Mouse (Mus musculus): ENCODE measurements at regions not wholly inside any gene's neighbourhood (a gene's known extent, or its start where the extent isn't known, plus 50 kb on each side); places are given as distances from the start of the nearest gene placed in this dataset.

DNA sequence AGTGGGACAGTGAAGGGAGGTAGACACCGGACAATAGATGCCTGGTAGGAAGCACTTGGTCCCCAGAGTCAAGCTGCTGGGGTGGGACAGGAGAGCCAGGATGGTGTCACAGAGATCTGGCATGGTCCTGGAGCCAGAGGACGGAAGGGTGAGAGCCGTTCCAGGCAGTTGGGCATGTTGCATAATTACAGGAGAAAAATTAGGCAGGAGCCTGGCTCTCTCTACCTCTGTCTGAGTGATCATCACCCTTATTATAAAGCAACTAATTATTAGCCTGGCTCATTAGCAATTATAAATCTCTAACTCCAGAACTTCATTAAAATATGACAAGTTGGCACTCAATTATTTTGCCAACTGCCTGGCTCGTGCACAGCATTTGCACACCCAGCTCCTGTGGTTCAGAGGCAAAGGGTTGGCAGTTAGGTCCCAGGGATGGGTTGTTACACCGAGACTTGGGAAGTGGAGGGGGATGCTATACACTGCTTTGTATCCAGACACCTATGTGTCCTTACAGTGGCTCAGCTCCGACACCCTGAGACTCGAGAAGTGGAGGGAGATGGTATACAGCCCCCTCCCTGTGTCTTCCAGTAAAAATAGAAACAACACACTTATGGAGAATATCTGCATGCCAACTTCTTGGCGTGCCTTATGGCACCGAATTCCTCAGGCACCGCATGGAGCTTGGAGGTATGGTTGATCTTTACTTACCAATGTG lies 203.7 kb upstream of the Sdk2 start:
- no peak for DNase-seq (ENCODE audit: low spot score in 2 of 2)

DNA sequence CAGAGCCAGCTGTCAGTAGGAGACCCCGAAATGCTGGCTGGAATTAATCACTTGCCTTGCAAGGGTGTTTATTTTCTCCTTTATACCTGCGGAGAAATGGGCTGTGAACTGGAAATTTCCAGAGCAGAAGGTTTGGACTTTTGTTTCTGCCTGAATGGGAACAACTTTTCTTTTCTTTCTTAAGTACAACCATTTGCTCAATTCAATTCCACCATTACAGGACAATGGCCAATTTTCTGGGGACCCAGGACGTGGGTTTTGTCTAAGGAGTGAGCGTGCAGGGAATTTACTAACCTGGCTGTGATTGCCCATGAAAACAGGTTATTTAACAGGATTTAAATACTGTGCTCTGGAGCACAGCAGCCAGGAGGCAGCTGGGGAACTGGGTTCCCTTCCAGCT lies 195.1 kb upstream of the Sdk2 start:
- no peak for DNase-seq (ENCODE audit: low spot score in 2 of 2)

DNA sequence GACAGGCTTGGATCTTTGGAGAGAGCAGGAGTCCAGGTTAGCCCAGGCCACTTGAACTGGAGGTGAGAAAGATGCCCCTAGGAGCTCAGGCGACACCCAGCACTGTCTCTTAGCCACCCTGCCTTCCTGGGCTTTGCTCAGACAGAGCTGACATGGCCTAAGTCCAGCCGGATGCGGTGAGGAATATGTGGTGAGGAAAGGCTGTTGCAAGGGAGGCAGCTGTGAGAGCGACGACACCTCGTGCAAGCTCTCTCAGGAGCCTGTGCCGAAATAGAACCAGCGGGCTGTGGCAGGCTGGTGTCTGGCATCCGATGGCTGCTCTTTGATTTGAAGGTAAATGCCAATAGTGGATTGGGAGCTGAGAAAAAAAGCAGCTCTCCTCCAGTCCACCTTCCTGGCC lies 191.4 kb upstream of the Sdk2 start:
- DNase-seq (ENCODE audit: low spot score in 2 of 2) = no peak

DNA sequence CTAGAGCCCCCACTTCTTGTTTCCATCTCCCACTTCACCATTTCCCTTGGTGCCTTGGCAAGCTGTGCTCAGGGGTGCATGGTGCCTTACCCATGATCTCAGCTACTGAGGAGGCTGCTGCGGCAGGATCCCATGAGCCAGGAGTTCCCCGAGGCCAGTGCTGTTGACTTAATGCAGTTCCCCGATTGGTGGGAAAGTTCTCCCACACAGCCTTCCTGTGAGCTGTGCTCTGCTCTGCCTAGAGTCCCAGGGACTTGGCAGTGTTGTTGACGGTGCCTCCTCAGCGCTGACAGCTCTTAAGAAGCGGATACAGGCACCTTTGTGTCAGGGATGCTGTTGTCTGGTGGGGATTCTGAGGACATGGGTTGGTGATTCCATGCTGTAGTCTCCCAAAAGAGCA lies 190.9 kb upstream of the Sdk2 start:
- no peak for DNase-seq (ENCODE audit: low spot score in 2 of 2)

DNA sequence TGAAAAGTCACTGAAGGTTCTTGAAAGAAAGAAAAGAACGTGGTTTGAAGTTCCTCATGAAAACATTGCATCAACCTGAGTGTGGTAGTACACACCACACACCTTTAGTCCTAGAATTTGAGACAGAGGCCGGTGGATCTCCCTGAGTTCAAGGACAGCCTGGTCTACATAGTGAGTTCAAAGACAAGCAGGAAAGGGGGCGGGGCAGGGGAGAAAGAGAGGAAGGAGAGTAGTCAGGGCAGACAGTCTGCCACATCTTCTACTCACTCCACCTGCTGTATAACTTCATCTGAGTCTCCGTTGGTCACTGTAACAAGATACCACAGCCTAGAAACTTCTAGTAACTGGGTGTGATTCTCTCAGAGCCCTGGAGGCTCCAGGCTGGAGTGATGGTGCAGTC lies 190.2 kb upstream of the Sdk2 start:
- no peak for DNase-seq (ENCODE audit: low spot score in 2 of 2)

DNA sequence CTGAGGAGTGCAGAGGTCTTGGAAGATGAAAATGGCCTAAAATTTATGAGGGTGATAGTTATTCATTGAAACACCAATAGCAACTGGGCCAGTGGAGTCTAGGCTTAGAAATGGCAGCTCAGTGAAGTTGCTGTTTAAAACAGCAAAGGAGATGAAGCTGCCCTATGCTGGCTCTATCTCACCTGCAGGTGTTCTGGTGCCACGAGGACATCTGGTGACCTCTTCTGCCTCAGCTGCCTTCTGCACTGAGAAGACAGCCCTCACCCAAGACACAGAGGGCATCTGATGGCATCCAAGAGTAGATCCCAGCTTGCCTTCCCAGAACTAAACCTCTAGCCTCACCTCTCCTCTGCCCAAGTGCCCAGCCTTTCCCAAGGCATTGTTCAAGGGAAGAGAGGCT lies 187.5 kb upstream of the Sdk2 start:
- peak; percentile 57 to 66 for DNase-seq (ENCODE audit: low spot score in 2 of 2)

DNA sequence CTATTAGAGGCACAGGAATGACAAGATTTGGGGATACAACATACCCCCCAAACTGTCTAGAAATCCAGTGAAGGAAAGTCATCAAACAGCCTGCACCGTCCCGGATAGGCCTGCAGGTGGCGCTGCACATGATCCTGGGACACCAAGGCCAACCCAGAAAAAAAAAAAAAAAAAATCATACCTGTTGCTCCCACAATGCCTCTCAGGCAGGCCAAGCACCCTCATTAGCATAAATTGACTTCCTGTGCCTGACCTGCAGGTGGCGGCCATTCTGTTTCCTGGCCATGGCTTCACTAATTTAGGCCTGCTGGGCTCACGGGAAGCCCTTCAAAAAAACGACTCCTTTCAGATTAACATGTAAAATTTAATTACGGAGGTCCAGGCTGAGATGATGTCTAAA lies 184.8 kb upstream of the Sdk2 start:
- DNase-seq (ENCODE audit: low spot score in 2 of 2) = no peak

DNA sequence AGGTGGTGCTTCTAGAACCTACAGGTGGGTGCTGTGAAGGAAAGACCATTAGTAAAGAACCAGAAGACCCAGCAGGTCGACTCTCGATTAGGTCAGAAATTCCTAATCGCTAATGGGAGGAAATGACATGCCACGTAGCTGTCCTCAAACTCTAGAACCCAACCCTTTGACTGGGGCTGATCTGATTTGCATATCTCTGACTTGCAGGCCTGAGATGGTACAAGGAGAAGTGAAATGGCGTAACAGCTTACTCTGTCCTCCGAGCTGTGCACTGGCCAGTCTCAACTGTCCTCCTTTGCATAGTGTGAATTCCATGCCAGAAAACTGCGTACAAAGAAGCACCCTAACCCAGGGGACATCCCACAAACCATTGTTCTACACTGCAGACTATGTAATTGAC lies 182.4 kb upstream of the Sdk2 start:
- no peak for DNase-seq (ENCODE audit: low spot score in 2 of 2)

DNA sequence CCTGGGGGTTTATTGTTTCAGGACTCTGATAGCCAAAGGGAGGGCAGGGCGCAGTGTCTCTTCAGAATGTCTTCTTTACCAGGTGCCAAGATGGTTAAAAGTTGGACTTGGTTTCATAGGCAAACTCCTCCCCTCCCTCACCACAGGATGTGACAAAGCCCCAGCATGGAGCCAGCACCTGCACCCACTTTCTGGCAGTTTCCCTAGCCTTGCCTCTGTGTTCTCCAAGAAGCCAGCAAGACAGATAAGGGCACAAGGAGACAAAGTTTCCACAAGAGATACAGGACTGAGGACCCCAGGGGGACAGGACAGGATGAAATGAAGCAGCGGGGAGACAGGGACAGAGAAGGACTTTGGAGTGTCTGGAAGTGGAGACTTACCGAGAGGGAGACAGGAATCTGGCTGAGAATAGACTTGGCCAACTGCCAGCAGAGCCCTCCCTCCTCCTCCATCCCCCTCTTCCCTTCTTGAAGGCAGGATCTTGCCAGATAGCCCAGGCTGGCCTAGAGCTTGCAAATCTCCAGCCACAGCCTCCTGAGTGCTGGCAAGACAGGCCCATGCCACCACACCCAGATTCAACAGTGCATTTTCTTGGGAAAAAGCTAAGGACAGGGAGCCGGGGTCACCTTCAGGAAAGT lies 181.5 kb upstream of the Sdk2 start:
- peak; percentile 79 to 86 for DNase-seq (ENCODE audit: low spot score in 2 of 2)

DNA sequence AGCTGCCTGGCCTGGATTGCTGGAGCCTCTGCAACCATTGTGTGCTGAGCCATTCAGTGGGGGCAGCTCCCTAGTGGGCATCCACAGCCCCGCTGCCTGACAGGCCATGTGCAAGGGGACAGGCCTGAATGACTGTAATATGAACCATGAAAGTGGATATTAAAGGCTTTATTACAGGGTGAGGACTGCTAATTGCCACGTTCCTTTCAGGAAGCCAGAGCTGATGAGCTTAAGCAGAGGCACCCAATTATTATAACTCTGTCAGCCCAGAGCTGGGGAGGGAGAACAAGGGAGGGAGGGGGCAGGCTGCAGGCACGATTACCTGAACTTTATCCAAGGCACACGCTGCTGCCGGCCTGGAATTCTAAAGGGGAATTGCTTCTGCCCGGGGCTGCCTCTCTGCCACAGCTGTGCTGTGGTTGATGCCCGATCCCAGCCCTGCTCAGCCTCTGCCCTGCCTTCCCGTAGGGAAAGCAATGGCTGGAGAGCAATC lies 172.5 kb upstream of the Sdk2 start:
- no peak for DNase-seq (ENCODE audit: low spot score in 2 of 2)

DNA sequence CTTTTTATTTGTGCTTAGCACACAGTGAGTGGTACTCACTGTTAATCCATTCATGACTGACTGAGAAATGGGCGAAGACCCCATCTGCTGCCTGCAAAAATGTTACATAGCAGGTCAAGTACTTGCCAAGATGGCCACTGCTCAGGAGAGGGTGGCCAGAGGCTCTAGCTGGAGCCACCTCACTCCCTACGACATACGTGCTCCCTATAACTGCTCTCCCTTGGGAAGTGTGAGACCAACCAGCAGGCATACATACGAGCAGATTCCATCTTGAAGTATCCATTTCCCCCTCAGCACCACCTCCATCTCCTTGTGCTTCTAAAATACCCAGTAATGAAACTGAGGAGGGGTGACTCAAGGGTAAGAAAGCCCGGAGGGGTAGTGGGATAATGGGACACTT lies 172.0 kb upstream of the Sdk2 start:
- no peak for DNase-seq (ENCODE audit: low spot score in 2 of 2)

DNA sequence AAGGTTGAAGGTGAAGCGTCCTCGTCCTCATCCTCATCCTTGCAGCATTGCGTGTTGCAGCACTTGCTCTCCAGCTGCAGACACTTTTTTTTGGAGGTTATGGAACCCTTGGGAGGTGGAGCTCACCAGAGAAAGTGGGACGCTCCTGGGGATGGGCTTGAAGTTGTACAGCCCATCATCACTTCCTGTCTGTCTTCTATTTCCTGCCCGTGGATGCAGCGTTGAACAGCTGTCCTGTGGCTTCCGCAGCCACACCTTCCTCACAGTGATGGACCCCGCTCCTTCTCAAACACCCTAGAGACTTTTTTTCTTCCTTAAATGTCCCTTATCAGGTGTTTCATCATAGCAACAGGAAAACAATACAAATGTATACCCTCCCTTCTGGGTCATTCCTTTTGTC lies 171.5 kb upstream of the Sdk2 start:
- peak; percentile 59 to 70 for DNase-seq (ENCODE audit: low spot score in 2 of 2)

DNA sequence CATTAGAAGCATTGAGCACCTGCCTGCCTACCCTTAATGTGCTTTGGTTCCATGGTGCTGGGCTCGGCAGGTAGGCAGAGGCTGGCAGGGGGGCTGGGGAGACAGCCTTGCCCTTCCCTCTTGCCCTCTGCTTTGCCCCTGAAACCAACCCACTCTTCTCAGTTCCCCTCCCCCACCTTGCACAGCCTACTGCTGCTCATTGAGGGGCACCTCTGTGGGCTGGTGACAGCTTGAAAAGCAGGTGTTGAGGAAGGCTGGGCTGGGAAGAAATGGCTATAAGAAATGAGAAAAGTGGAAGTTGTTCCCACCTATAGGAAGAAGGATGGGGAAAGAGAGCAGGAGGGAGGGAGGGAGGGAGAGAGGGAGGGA lies 167.7 kb upstream of the Sdk2 start:
- peak; percentile 92 for DNase-seq (ENCODE audit: low spot score in 2 of 2)

DNA sequence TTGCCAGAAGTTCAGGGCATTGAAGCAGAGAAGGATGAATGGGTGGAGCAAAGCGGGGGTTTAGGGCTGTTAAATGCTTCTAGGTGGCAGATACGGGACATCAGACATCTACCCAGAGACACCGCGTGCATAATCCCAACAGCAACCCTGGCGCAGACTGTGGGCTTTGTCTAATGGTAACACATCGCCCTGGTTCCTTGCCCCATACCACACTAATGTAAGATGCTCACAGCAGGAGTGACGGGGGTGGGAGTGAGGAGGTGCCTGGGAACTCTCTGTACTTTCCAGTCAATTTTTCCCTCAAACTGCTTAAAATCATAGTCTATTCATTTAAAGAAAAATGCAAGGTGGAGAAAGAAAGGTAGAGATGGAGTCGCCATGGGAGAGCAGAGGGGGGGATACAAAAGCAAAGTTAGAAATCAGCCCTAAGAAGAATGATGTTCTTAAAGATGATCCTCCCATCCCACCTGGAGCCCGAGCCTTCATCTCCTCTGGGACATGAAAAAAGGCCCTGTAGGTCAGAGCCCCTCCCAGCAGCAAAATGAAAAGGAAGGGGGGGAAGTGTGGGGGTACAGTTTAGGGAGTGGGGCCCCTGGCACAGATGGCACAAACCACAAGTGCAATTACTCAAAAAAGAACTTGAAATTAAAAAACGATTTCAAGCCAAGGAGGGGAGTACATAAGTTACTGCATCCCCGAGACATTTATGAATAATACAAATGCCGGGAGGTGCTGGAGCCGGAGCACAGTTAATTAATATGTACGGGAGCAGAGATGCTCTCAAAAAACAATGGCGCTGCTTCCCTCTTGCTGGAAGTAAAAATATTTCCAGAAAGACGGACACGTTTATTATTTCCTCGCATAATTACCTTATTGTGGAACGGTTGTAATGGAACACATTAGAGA lies 167.0 kb upstream of the Sdk2 start:
- peak; percentile 52 to 68 for DNase-seq (ENCODE audit: low spot score in 2 of 2)

DNA sequence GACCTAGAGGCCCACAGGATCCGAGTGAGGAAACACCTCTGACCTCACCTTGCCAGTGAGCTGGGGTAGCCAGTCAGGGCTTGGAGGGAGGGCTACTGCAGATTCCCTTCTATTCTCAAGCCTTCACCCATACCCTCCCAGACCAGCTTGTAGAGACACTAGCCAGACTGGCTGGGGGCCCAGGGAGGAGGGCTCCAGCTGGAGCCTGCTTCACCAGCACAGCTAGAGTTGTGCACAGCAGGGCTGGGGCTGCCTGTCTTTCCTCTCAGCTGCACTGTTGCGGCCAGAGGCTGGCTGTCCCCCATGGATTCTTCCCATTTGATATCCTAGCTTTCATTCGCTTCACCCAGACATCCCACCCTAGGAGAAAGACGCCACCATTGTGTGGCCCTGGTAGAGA lies 165.0 kb upstream of the Sdk2 start:
- DNase-seq (ENCODE audit: low spot score in 2 of 2) = peak in 1 of 2 experiments; percentile 54

DNA sequence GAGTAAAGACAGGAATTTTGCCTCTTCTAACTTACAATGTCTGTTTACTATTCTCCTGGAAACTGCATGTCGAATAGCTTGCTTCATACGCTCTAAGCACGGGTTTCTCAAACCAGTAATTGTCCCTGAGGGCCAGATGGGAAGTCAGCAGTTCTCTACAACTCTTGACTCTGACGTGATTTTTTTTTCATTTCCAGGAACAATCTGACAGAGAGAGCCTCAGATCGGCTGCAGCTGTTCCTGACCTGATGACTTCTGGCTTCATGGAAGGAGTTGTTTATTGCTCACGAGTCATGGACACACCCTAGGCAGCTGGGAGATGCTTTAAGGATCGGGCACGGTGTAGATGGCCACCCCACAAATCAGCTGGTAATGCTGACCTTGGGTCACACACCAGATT lies 162.9 kb upstream of the Sdk2 start:
- DNase-seq (ENCODE audit: low spot score in 2 of 2) = no peak

DNA sequence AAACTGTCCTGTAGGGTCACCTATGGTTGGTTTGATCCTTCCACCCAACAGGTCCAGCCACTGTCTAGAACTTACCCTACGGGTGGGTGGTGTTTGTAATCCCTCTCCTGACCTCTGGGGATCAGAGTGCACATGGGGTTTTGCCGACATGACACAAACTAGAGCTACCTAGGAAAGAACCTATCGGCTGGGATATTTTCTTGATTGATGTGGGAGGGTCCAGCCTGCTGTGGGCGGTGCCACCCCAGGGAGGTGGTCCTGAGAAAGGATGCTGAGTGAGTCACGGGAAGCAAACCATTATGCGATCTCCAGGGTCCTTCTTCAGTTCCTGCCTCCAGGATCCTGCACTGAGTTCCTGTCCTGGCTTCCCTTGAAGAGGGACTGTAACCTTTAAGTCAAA lies 162.3 kb upstream of the Sdk2 start:
- no peak for DNase-seq (ENCODE audit: low spot score in 2 of 2)

DNA sequence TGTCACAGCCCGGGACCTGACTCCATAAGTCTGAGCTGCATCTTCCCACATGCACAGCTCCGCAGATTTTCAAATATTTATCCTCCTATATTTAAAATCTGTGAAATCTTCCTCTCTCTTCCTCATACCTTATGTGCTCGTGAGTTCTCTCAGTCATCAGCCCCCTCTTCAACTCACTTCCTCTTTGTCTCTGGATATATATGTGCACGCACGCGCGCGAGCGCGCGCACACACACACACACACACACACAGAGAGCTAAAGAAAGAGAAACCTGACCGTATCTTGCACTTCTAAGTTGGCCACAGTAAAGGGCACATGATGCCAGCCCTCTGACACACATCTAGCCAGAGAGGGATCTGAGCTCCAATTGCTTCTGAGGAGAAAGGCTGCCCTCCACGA lies 159.7 kb upstream of the Sdk2 start:
- peak; percentile 55 to 58 for DNase-seq (ENCODE audit: low spot score in 2 of 2)

DNA sequence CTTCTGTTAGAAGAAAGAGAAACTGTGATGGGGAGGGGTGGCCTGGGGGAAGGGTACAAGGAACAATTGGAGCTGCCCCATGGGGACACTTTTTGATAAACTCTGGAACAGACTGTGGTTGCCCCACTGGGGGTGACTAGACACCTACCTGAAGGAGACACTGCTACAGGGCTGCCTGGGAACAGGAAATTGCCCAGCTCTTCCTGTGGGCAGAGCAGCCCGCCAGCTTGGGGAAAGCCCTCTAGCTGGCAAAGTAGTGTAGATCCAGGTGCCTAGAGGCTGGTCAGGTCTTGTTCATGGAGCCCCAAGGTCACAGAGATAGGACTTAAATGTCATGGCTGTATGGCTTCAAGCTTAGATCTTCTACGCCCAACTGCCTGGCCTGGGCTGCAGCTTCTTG lies 157.9 kb upstream of the Sdk2 start:
- no peak for DNase-seq (ENCODE audit: low spot score in 2 of 2)

DNA sequence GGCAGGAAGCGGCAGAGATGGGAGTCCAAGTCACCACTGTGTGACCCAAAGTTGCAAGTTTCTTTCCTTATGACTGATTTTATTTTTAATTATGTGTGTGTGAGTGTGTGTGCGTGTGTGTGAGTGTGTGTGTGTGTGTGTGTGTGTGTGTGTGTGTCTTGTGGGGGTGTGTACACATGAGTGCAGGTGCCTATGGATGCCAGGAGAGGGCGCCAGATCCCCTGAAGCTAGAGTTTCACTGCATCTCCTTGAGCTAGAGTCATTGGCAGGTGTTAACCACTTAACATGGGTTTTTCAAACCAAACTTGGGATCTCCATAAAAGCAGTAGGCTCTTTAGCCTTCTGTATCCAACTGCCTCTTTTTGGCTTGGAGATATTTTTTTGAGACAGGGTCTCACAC lies 156.2 kb upstream of the Sdk2 start:
- no peak for DNase-seq (ENCODE audit: low spot score in 2 of 2)

DNA sequence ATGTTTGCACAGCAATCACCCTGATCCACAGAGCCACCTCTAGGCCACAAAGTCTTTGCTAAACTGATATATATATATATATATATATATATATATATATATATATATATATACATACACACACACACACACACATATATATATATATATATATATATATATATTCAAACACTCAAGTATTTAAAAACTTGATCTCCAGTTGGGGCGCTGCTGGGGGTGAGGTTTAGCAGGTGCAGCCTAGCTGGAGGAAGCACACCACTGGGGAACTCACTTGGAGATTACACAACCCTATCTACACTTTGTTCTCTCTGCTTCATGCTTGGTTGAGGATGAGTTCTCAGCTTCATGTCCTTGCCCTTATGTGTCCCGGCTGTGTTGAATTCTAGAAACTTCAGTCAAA lies 153.6 kb upstream of the Sdk2 start:
- no peak for DNase-seq (ENCODE audit: low spot score in 2 of 2)

DNA sequence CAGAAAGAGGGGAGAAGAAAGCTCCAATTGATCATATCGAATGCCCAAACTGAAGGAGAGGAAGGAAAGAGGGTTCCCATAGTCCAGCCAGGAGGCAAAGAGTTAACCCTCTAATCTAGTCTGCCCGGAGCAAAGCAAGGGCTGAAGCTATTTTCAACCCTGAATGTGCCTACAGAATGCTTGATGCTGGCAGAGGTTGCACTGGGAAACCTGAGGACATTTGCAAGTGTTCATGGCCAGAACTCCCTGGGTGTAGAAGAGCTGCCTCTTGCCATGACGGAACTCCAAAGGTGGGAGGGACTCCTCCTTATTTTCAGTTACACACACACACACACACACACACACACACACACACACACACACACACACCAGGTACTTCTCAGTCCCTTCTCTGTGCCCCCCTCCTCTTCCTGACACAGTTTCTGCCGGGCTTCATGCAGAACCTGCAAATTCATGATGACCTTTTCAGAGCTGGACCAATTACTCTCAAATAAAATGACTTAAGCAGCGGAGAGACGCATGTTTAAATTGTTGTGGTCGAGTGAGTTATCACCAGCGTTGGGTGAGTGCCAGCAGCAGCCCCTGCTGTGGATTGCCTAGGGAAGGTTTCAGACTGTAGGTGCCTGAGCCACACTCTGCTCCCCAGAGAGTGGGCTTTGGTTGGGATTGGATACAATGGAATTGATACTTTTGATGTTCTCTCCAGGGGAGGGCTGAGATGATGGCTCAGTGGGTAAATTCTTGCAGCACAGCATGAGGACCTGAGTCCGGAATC lies 152.1 kb upstream of the Sdk2 start:
- DNase-seq (ENCODE audit: low spot score in 2 of 2) = no peak

All from thymus, postnatal 10 days (tissue).